8 mouse cellular contexts compared by ENCODE assay signal in the genomic region with DNA sequence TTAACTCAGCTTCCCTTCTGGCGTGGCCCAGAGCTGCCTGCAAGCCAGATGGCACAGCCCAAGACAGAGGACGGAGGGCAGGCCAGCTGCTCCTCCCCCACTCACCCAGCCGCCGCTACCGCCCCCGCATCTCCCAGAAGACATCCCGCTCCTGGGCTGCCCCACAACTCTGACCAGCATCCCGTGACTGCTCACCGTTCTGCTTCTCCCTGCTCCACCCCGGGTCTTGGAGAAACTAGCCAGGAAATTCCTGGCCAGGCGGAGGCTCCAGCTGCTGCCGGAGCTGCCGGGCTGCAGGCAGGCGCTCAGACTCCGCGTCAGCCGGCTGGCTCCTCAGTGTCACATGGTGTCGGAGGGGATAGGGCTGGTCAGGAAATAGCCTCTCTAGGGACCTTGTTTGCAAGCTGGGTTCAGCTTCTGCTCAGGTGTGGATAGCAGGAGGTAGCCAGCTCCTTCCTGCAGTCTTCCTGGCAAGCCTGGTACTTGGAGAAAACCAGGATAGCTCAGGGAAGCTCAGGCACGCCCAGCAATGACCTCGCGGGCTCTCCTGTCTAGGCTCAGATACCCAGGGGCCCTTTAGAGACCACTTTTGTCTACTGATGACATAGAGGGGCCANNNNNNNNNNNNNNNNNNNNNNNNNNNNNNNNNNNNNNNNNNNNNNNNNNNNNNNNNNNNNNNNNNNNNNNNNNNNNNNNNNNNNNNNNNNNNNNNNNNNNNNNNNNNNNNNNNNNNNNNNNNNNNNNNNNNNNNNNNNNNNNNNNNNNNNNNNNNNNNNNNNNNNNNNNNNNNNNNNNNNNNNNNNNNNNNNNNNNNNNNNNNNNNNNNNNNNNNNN. TPM values are rescaled to one million over a fixed set of nuclear protein-coding genes. Genes with fewer than 3 reads are reported as not detected.
DNase-seq lines count a peak whose midpoint lies in the region; ATAC-seq lines count a peak whose summit lies in the region.

A gene (minus strand): TSS at position 505 of the 834 bp plus-strand sequence.

- H3K9ac ChIP-seq in embryonic facial prominence, embryonic 14.5 days (ENCODE audit: low read depth, low read length): peak within 1 kb of the TSS; percentile 63
- peak within 1 kb of the TSS; percentile 63 for H3K9ac ChIP-seq in limb, embryonic 12.5 days (replicated peaks)
- peak within 1 kb of the TSS; percentile 68 for H3K9ac ChIP-seq in midbrain, embryonic 14.5 days (replicated peaks; ENCODE audit: low read length)

- peak within 1 kb of the TSS; percentile 41 for H3K4me3 ChIP-seq in embryonic facial prominence, embryonic 14.5 days (ENCODE audit: low read depth, low read length)
- H3K4me3 ChIP-seq in heart, embryonic 10.5 days: peak within 1 kb of the TSS; percentile 64
- H3K4me3 ChIP-seq in limb, embryonic 12.5 days (replicated peaks): peak within 1 kb of the TSS; percentile 43
- H3K4me3 ChIP-seq in midbrain, embryonic 14.5 days (replicated peaks; ENCODE audit: low read depth, low read length): peak within 1 kb of the TSS; percentile 45

- H3K36me3 ChIP-seq in embryonic facial prominence, embryonic 14.5 days (ENCODE audit: control insufficient read depth, insufficient read depth, low read length): no peaks in the 10 kb centered on the region
- 0 out of 2 replicates have a peak, but pooled peaks cover 4% of the 10 kb centered on the region for H3K36me3 ChIP-seq in heart, embryonic 10.5 days
- H3K36me3 ChIP-seq in limb, embryonic 12.5 days: 0 out of 2 replicates have a peak, but pooled peaks cover 5% of the 10 kb centered on the region
- H3K36me3 ChIP-seq in midbrain, embryonic 14.5 days (ENCODE audit: control insufficient read depth, insufficient read depth, low read length): 0 out of 2 replicates have a peak, but pooled peaks cover 3% of the 10 kb centered on the region

- no peaks in the 10 kb centered on the region for H3K9me3 ChIP-seq in embryonic facial prominence, embryonic 14.5 days (ENCODE audit: control insufficient read depth, low read length)
- H3K9me3 ChIP-seq in heart, embryonic 10.5 days: no peaks in the 10 kb centered on the region
- no peaks in the 10 kb centered on the region for H3K9me3 ChIP-seq in limb, embryonic 12.5 days
- no peaks in the 10 kb centered on the region for H3K9me3 ChIP-seq in midbrain, embryonic 14.5 days (ENCODE audit: control insufficient read depth, low read length)

- H3K27ac ChIP-seq in embryonic facial prominence, embryonic 14.5 days (replicated peaks; ENCODE audit: low read depth, low read length): peak within 1 kb of the TSS; percentile 67
- H3K27ac ChIP-seq in heart, embryonic 10.5 days: peak within 1 kb of the TSS; percentile 82
- H3K27ac ChIP-seq in limb, embryonic 12.5 days: peak within 1 kb of the TSS; percentile 80
- peak within 1 kb of the TSS; percentile 67 for H3K27ac ChIP-seq in midbrain, embryonic 14.5 days (replicated peaks; ENCODE audit: low read depth, low read length)

- ATAC-seq in embryonic facial prominence, embryonic 14.5 days (ENCODE audit: low read depth): peak; percentile 91
- ATAC-seq in limb, embryonic 12.5 days (ENCODE audit: insufficient number of reproducible peaks, insufficient read depth, low FRiP score, low TSS enrichment, low read depth): peak; percentile 92
- peak; percentile 86 for ATAC-seq in midbrain, embryonic 14.5 days (ENCODE audit: low FRiP score, low TSS enrichment)
- ATAC-seq in erythroid progenitor cell, adult 5-6 weeks (replicated peaks; ENCODE audit: low FRiP score, poor library complexity, severe bottlenecking): no peak

- H3K4me2 ChIP-seq in embryonic facial prominence, embryonic 14.5 days (ENCODE audit: low read depth, low read length): peak within 1 kb of the TSS; percentile 65
- peak within 1 kb of the TSS; percentile 69 for H3K4me2 ChIP-seq in limb, embryonic 12.5 days
- peak within 1 kb of the TSS; percentile 68 for H3K4me2 ChIP-seq in midbrain, embryonic 14.5 days (ENCODE audit: low read length)

- H3K27me3 ChIP-seq in embryonic facial prominence, embryonic 14.5 days (replicated peaks; ENCODE audit: control insufficient read depth, insufficient read depth, low read length): no peaks in the 10 kb centered on the region
- peaks cover 37% of the 10 kb centered on the region for H3K27me3 ChIP-seq in heart, embryonic 10.5 days (ENCODE audit: insufficient read depth, poor library complexity, severe bottlenecking)
- no peaks in the 10 kb centered on the region; the same call in 1 of the 2 replicates for H3K27me3 ChIP-seq in limb, embryonic 12.5 days
- H3K27me3 ChIP-seq in midbrain, embryonic 14.5 days (ENCODE audit: control insufficient read depth, insufficient read depth, low read length): no peaks in the 10 kb centered on the region

- peaks cover 4% of the 10 kb centered on the region; the same call in 1 of the 2 replicates for H3K4me1 ChIP-seq in embryonic facial prominence, embryonic 14.5 days (ENCODE audit: control insufficient read depth, insufficient read depth, low read length)
- H3K4me1 ChIP-seq in heart, embryonic 10.5 days: peaks cover 26% of the 10 kb centered on the region
- H3K4me1 ChIP-seq in limb, embryonic 12.5 days (replicated peaks): peaks cover 22% of the 10 kb centered on the region
- peaks cover 11% of the 10 kb centered on the region; the same call in 1 of the 2 replicates for H3K4me1 ChIP-seq in midbrain, embryonic 14.5 days (ENCODE audit: control insufficient read depth, insufficient read depth, low read length)

- WGBS in embryonic facial prominence, embryonic 14.5 days: 2% methylated on average over 15 of the region's 21 CpGs
- under 1% methylated on average over 20 of the region's 21 CpGs for WGBS in heart, embryonic 10.5 days
- WGBS in limb, embryonic 12.5 days: 3% methylated on average over 21 of the region's 21 CpGs
- WGBS in midbrain, embryonic 14.5 days: 2% methylated on average over 21 of the region's 21 CpGs

- peak; percentile 77 to 80 for DNase-seq in adrenal gland, postnatal 36 days
- DNase-seq in embryonic facial prominence, embryonic 14.5 days (ENCODE audit: low spot score): peak; percentile 89
- peak; percentile 92 for DNase-seq in heart, embryonic 10.5 days (ENCODE audit: low spot score)
- DNase-seq in kidney, adult 9 months: peak; percentile 83
- DNase-seq in midbrain, embryonic 14.5 days: peak; percentile 82
- DNase-seq in spleen, adult 18-20 months: peak; percentile 61 to 64

RNA-seq across cellular contexts. Expression of the gene that starts here (rescaled TPM):
- 1 to 10 TPM; 1.3 to 1.6 TPM for total RNA-seq in adrenal gland, postnatal 36 days (2021)
- 2.1 and 2.4 TPM in 2 replicates for polyA plus RNA-seq in embryonic facial prominence, embryonic 14.5 days (2014; fragmentation: Nextera tagmentation; extraction: Ambion mirVana)
- 1.9 and 2.2 TPM in 2 replicates for polyA plus RNA-seq in heart, embryonic 10.5 days (2016; fragmentation: Nextera tagmentation; extraction: Ambion mirVana)
- 1.2 and 1.6 TPM in 2 replicates for polyA plus RNA-seq in limb, embryonic 12.5 days (2016; fragmentation: Nextera tagmentation; extraction: Ambion mirVana)
- polyA plus RNA-seq in midbrain, embryonic 14.5 days (2014; fragmentation: Nextera tagmentation; extraction: Ambion mirVana): 6.9 and 7.2 TPM in 2 replicates
- 0.36 TPM in 1 of 2 replicates, not detected in the other for total RNA-seq in erythroid progenitor cell, adult 5-6 weeks (2015; ENCODE audit: low replicate concordance)
- 0.38 TPM in 1 of 2 replicates, not detected in the other for total RNA-seq in erythroid progenitor cell, adult 5-6 weeks (2017; ENCODE audit: low replicate concordance)
